Mouse (Mus musculus) layer of hippocampus, adult 2 months (tissue): ENCODE measurements around the gene 4932438A13Rik. TPM values are rescaled to one million over a fixed set of nuclear protein-coding genes. Genes with fewer than 3 reads are reported as not detected.

Source experiments
- DNase-seq, 2 experiments: peaks; one replicate each; pipeline ENCODE4 v3.0.0; 2022; ENCODE audit warnings: low spot score in 2 of 2
- H3K27ac ChIP-seq: fragments of 200-600 bp; 2 replicates; pipeline ENCODE4 v1.8.1; 2022
- H3K4me3 ChIP-seq: fragments of 200-600 bp; 2 replicates; pipeline ENCODE4 v1.8.1; 2022; ENCODE audit warnings: mild to moderate bottlenecking
- CTCF ChIP-seq: fragments of 200-600 bp; conservative IDR thresholded peaks from 2 replicates; pipeline ENCODE4 v1.8.1; 2022; ENCODE audit warnings: antibody characterized with exemption, mild to moderate bottlenecking, moderate library complexity
- total RNA-seq, 2 experiments: library from RNA; stranded (reverse); gene quantifications; 2 replicates each; pipeline ENCODE4 v1.2.3; 2021

The 4932438A13Rik gene
- total RNA-seq, 2 experiments from 2014 or later: 95.0 to 98.2 TPM

DNA sequence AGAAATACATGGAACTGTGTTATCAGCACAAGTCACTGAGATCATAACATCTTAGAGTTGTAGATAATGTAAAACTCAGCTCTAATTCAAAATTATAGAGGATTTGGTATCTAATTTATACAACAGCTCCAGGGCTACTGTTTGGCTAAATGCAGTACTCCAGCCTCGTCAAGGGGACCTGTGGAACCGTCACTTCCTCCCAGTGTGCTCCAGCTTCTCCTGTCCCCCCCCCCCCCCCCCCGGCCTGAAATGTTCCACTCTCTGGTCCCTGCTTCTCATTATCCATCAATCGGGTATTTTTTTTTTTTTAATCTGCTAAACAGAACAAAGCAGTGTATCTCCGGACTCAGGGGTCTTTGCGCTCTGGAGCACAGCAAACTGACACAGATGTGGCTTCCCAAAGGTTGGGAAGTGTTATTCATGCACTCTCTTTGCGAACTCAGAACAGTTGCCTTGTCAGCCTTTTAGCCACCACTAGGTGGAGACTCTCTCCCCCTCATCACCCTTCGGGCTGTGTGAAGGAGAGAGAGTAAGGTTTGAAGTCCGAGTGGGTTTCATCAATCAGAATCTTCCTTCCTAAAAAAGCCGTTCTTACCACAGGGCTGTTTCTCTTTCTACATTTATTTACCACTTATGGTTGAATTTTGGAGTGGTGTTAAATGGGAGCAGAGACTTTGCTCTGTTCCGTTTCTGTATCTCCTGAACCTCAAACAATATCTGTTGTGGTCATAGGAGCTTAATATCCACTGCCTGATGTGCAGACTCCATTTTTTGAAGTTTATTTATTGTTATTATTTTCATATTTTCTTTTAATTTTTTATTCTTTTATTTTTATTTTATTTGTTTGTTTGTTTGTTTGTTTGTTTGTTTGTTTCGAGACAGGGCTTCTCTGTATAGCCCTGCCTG is 22.0 kb upstream of the 4932438A13Rik start:
- H3K27ac ChIP-seq: no peak overlapping the region
- DNase-seq: peak; percentile 30 to 66
- H3K4me3 ChIP-seq: no peak overlapping the region
- TF ChIP-seq CTCF: peak; percentile 92

- Histone ChIP-seq H3K27ac (no peak overlapping the region), H3K4me3 (no peak overlapping the region)
- no peak for DNase-seq
- peak; percentile 12; the same call in 1 of the 2 replicates for TF ChIP-seq CTCF
Observed at GRCm38 (mm10) chr3:36853733-36854440, 9.0 kb upstream of the 4932438A13Rik start.

DNA sequence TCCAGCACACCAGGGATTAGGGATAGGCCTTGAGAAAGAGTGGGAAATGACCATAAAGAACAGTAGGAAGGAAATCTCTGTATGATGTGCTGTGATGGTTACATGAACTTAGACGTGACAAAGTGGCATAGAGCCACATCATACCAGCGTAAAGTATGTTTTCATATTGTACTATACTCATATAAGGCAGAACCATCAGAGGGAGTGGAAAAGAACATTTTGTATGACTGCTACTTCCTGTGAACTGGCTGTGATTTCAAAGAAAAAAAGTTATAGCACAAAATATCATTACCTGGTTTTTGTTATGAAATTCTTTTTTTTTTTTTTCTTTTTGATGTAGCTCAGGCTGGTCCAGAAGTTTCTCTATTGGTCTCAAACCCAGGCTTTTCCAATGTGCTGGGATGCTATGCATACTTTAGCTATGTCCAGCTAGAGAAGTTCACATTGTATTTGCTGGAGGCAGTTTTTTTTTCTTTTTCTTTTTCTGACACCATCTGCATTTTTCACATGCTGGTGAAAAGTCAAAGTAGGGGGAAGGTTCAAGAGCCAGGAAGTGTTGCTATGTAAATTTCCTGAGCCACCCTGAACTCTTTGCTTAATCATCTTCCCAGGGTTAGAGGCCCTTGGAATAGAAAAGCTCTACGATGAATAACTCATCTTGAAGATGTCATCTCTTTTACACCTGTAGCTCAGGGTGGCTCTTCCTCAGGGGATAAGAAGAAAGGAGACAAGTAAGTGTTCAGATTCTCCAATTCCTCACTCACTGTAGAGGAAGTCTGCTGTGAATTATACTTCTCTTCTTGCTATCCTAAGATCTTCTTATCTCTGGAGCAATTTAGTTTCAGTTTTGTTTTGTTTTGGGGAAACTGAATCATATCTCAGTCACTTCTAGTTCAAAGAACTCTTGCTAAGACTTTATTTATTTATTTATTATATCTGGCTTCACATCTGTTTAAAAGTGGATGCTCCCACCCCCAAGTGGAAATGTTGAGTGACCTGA is 1.2 kb upstream of the 4932438A13Rik start:
- no peak for DNase-seq
- H3K4me3 ChIP-seq: no peak overlapping the region
- TF ChIP-seq CTCF: no peak
- 0 out of 2 replicates have a peak overlapping the region, but pooled peaks have one; percentile 93 for H3K27ac ChIP-seq

- peak overlapping the region; percentile 97 for H3K4me3 ChIP-seq
- peak overlapping the region; percentile 93 for H3K27ac ChIP-seq
- no peak for TF ChIP-seq CTCF
- DNase-seq: no peak
Observed at GRCm38 (mm10) chr3:36863427-36863826, 523 bp downstream of the 4932438A13Rik start.

- H3K27ac ChIP-seq: 0 out of 2 replicates have a peak overlapping the region, but pooled peaks have one; percentile 93
- peak overlapping the region; percentile 97 for H3K4me3 ChIP-seq
- TF ChIP-seq CTCF: no peak
- no peak for DNase-seq
Observed at GRCm38 (mm10) chr3:36863881-36864280, 977 bp downstream of the 4932438A13Rik start.

DNA sequence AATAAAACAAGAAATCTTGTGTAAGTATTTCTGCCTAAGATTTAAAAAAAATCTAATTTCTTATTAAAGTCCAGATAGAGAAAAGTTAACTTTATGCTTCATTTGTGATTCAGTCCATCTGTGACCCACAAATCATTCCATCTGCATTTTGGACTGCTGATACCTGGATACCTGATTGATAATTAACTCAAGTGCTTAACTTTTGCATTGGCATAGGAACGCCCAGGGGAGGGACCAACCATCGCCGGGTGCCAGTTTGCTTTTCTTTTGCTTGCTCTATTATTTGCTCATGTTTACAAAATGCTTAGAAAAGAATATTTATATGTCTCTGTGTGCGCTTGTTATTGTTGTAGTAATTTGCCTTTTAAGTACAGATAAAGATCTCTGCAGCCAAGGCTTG is 1.6 kb downstream of the 4932438A13Rik start:
- Histone ChIP-seq H3K4me3 (no peak overlapping the region; the same call in 1 of the 2 replicates), H3K27ac (no peak overlapping the region)
- TF ChIP-seq CTCF: no peak
- no peak for DNase-seq

- Histone ChIP-seq H3K27ac (no peak overlapping the region), H3K4me3 (no peak overlapping the region)
- DNase-seq: no peak
- no peak for TF ChIP-seq CTCF
Observed at GRCm38 (mm10) chr3:36905372-36905771, 42.5 kb downstream of the 4932438A13Rik start.

- DNase-seq: no peak
- Histone ChIP-seq H3K4me3 (no peak overlapping the region), H3K27ac (no peak overlapping the region)
- TF ChIP-seq CTCF: no peak
Observed at GRCm38 (mm10) chr3:36917832-36918231, 54.9 kb downstream of the 4932438A13Rik start.

GRCm38 (mm10) chr3:36918322-36918721 is 55.4 kb downstream of the 4932438A13Rik start:
- TF ChIP-seq CTCF: no peak
- no peak overlapping the region for H3K27ac ChIP-seq
- DNase-seq: no peak

DNA sequence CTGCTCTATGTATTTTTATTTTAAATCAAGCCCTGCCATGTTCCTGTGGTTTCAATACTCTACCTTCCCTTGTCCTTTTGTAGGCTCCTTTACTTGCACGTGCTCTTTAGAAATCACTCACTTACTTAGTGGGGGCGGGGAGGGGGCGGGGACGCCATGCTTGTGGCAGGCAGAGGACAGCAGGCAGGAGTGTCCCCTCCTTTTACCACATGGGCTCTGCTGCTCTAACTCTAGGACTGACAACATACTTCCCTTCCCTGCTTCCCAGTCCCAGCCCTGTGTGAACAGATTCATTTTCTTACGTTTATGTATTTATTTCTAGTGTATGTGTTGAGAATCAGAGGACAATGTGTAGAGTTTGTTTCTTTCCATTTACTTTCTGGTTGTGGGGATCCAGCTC is 78.7 kb downstream of the 4932438A13Rik start:
- Histone ChIP-seq H3K4me3 (no peak overlapping the region), H3K27ac (no peak overlapping the region)
- no peak for DNase-seq
- TF ChIP-seq CTCF: no peak

More at GRCm38 (mm10) chr3:36918322-36918721, 55.4 kb downstream of the 4932438A13Rik start:
- H3K4me3 ChIP-seq: no peak overlapping the region

- no peak overlapping the region for H3K27ac ChIP-seq
- no peak overlapping the region for H3K4me3 ChIP-seq
- DNase-seq: peak in 1 of 2 experiments; percentile 5
- TF ChIP-seq CTCF: no peak
Observed at GRCm38 (mm10) chr3:36942108-36942507, 79.2 kb downstream of the 4932438A13Rik start.

- H3K4me3 ChIP-seq: no peak overlapping the region
- H3K27ac ChIP-seq: no peak overlapping the region
- DNase-seq: no peak
- no peak for TF ChIP-seq CTCF
Observed at GRCm38 (mm10) chr3:36943706-36944105, 80.8 kb downstream of the 4932438A13Rik start.
